Mouse (Mus musculus) right cerebral cortex, postnatal 4 days (tissue): ENCODE measurements at regions not wholly inside any gene's neighbourhood (a gene's known extent, or its start where the extent isn't known, plus 50 kb on each side); places are given as distances from the start of the nearest gene placed in this dataset.

Source experiments
- DNase-seq: peaks from one replicate; pipeline ENCODE4 v3.0.0-alpha.2; 2022

- DNase-seq, result no peak
Measured at GRCm38 (mm10) chr5:75880088-75880684, 98.1 kb downstream of the Kdr start.

GRCm38 (mm10) chr5:75878361-75878760 lies 99.9 kb downstream of the Kdr start:
- no peak for DNase-seq

- DNase-seq, result no peak
Measured at GRCm38 (mm10) chr5:75877609-75877971, 100.7 kb downstream of the Kdr start.

GRCm38 (mm10) chr5:75876871-75877608 lies 101.2 kb downstream of the Kdr start:
- no peak for DNase-seq

GRCm38 (mm10) chr5:75871120-75871519 lies 107.1 kb downstream of the Kdr start:
- DNase-seq, result peak; percentile 52

GRCm38 (mm10) chr5:75870666-75871065 lies 107.6 kb downstream of the Kdr start:
- no peak for DNase-seq

GRCm38 (mm10) chr5:75869535-75869934 lies 108.7 kb downstream of the Kdr start:
- no peak for DNase-seq

GRCm38 (mm10) chr5:75865096-75865495 lies 113.2 kb downstream of the Kdr start:
- DNase-seq, result no peak

- DNase-seq, result no peak
Measured at GRCm38 (mm10) chr5:75863358-75863757, 114.9 kb downstream of the Kdr start.

GRCm38 (mm10) chr5:75862630-75862991 lies 115.6 kb downstream of the Kdr start:
- peak; percentile 75 for DNase-seq

- no peak for DNase-seq
Measured at GRCm38 (mm10) chr5:75861916-75862629, 116.2 kb downstream of the Kdr start.

- DNase-seq, result no peak
Measured at GRCm38 (mm10) chr5:75859316-75859836, 118.9 kb downstream of the Kdr start.

- DNase-seq, result no peak
Measured at GRCm38 (mm10) chr5:75850855-75851254, 127.4 kb downstream of the Kdr start.

GRCm38 (mm10) chr5:75847966-75848365 lies 130.3 kb downstream of the Kdr start:
- no peak for DNase-seq

- no peak for DNase-seq
Measured at GRCm38 (mm10) chr5:75847341-75847740, 130.9 kb downstream of the Kdr start.

- no peak for DNase-seq
Measured at GRCm38 (mm10) chr5:75846016-75846415, 132.2 kb downstream of the Kdr start.

GRCm38 (mm10) chr5:75843807-75844206 lies 134.5 kb downstream of the Kdr start:
- no peak for DNase-seq

GRCm38 (mm10) chr5:75840421-75840820 lies 137.8 kb downstream of the Kdr start:
- DNase-seq, result no peak

GRCm38 (mm10) chr5:75835556-75835961 lies 142.7 kb downstream of the Kdr start:
- no peak for DNase-seq

GRCm38 (mm10) chr5:75834766-75835555 lies 143.3 kb downstream of the Kdr start:
- no peak for DNase-seq

- no peak for DNase-seq
Measured at GRCm38 (mm10) chr5:75832341-75832740, 145.9 kb downstream of the Kdr start.

GRCm38 (mm10) chr5:75829850-75830625 lies 148.2 kb downstream of the Kdr start:
- no peak for DNase-seq
